Mouse (Mus musculus) lung, adult 2 months (tissue): ENCODE data around the gene Gpc6.

Source experiments
- CTCF ChIP-seq: fragments of 200-500 bp; IDR thresholded peaks from 2 replicates; pipeline ENCODE4 v1.5.1; 2011; ENCODE audit warnings: mild to moderate bottlenecking, low read length, control low read depth; ENCODE audit not compliant: insufficient read depth
- POLR2A ChIP-seq: fragments of 200-500 bp; IDR thresholded peaks from 2 replicates; pipeline ENCODE4 v1.6.1; 2011; ENCODE audit warnings: low read depth, mild to moderate bottlenecking, control low read depth, low read length, borderline replicate concordance; ENCODE audit errors: extremely low read depth

DNA sequence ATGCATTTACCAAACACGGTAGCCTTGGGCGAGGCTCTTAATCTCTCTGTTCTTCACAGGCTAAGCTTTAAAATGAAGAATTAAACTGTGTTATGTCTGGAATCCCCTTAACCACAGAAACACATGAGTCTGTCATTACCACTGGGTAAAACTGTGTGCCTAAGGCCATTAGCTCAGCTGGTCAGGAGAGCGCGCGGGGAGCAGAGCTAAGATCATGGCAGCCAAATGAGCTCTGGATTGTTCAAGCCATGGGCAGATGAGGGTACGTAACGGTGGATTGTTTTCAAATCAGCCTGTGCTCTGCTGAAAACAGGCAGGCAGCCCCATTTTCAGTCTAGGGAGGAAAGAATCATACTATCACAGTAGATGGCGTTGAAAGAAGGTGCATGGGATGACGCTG lies 859.8 kb downstream of the Gpc6 start:
- TF ChIP-seq POLR2A (no peak), CTCF (no peak)
